Mouse (Mus musculus) heart, postnatal 0 days (tissue): ENCODE results near the gene Wdr70. TPM values are rescaled to one million over a fixed set of nuclear protein-coding genes. Genes with fewer than 3 reads are reported as not detected.
"Not testable (repeated sequence)": the region's sequence is repeated elsewhere in the genome, so short reads cannot be mapped to it uniquely, and the experiment has no call there.

Source experiments
- ATAC-seq: fragments of 200-750 bp; cut with Nextera tagmentation; 2 replicates; pipeline ENCODE4 v1.8.0; 2017; ENCODE audit warnings: low read depth, moderate number of reproducible peaks, moderate library complexity; ENCODE audit not compliant: insufficient read depth
- DNase-seq: peaks from one replicate; pipeline ENCODE4 v3.0.0-alpha.2; 2016; ENCODE audit warnings: low spot score
- H3K27ac ChIP-seq: fragments of 300-500 bp; sonication (generic); 2 replicates; pipeline ENCODE4 v1.5.1; 2014; ENCODE audit warnings: low read depth, mild to moderate bottlenecking
- H3K27me3 ChIP-seq: fragments of 300-500 bp; sonication (generic); 2 replicates; pipeline ENCODE4 v1.6.1; 2014; ENCODE audit warnings: low read length, mixed read lengths; ENCODE audit not compliant: control insufficient read depth, insufficient read depth
- H3K36me3 ChIP-seq: fragments of 300-500 bp; sonication (generic); replicated peaks from 2 replicates; pipeline ENCODE4 v1.6.1; 2014; ENCODE audit warnings: low read length, mixed read lengths; ENCODE audit not compliant: control insufficient read depth, insufficient read depth
- H3K4me1 ChIP-seq: fragments of 300-500 bp; sonication (generic); 2 replicates; pipeline ENCODE4 v1.6.1; 2014; ENCODE audit warnings: antibody characterized with exemption; ENCODE audit not compliant: control insufficient read depth, insufficient read depth
- H3K4me2 ChIP-seq: fragments of 300-500 bp; sonication (generic); 2 replicates; pipeline ENCODE4 v1.6.1; 2014; ENCODE audit warnings: low read depth, mild to moderate bottlenecking, low read length, moderate library complexity
- H3K4me3 ChIP-seq: fragments of 300-500 bp; sonication (generic); 2 replicates; pipeline ENCODE4 v1.5.1; 2014; ENCODE audit warnings: low read depth, low read length
- H3K9ac ChIP-seq: fragments of 300-500 bp; sonication (generic); replicated peaks from 2 replicates; pipeline ENCODE4 v1.6.1; 2014; ENCODE audit warnings: low read depth, low read length, mixed read lengths
- H3K9me3 ChIP-seq: fragments of 300-500 bp; sonication (generic); replicated peaks from 2 replicates; pipeline ENCODE4 v1.6.1; 2016; ENCODE audit warnings: low read length; ENCODE audit not compliant: control insufficient read depth
- CTCF ChIP-seq: IDR thresholded peaks from 2 replicates; pipeline ENCODE4 v1.5.1; 2016; ENCODE audit warnings: antibody characterized with exemption, control low read depth, low read depth
- EP300 ChIP-seq: IDR thresholded peaks from 2 replicates; pipeline ENCODE4 v1.6.1; 2016; ENCODE audit warnings: antibody characterized with exemption, low read depth
- WGBS: fragments of 180-500 bp; shearing (Covaris S2); extraction: QIAGEN DNeasy Blood & Tissue Kit; methylation state at CpG from one replicate; pipeline ENCODE4 v1.1.7; 2014; 5-methylcytosine and 5-hydroxymethylcytosine counted together
- polyA plus RNA-seq: library from polyadenylated mRNA; unstranded; fragments of >200 nt; fragmentation: Nextera tagmentation; extraction: Ambion mirVana; gene quantifications from 2 replicates; pipeline ENCODE4 v1.2.1, GENCODE M21; 2015
- total RNA-seq: library from RNA; depleted of rRNA; stranded (reverse); fragments of >200 nt; gene quantifications from 2 replicates; pipeline ENCODE4 v1.2.3, GENCODE M21; 2014; ENCODE audit warnings: low replicate concordance

The Wdr70 gene
- total and polyA plus RNA-seq, 2 experiments from 2014 or later, result 32.6 to 32.8 TPM

DNA sequence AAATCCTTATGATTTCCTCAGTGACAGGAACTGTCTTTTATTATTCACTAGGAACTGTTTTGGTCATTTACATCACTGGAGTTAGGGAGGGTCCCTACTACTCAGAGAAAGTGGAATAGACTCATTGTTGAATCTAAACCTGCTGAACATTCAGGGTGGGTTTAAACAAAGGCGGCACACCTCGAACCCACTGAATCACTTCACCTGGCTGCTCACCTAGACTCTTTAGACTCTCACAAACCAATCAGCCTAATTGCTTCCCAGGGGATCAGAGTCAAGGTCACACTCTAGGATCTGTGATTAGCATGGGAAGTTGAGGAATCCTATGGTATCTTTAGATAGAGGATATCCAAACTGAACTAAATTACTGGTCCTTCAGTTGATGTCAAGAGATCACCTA is 8.3 kb downstream of the Wdr70 start:
- Histone ChIP-seq H3K27ac (no peak overlapping the region), H3K4me1 (no peaks in the 10 kb centered on the region), H3K9ac (no peak overlapping the region), H3K36me3 (peaks cover 28% of the 10 kb centered on the region), H3K4me3 (no peak overlapping the region), H3K9me3 (no peaks in the 10 kb centered on the region), H3K27me3 (no peaks in the 10 kb centered on the region), H3K4me2 (no peak overlapping the region)
- DNase-seq (no peak), ATAC-seq (no peak)
- TF ChIP-seq CTCF, result no peak
- TF ChIP-seq EP300, result no peak
- WGBS, result 99% methylated on average over 2 of the region's 2 CpGs

- Histone ChIP-seq H3K4me3 (no peak overlapping the region), H3K36me3 (peaks cover 18% of the 10 kb centered on the region), H3K9me3 (no peaks in the 10 kb centered on the region), H3K4me2 (no peak overlapping the region), H3K4me1 (no peaks in the 10 kb centered on the region), H3K9ac (no peak overlapping the region), H3K27ac (no peak overlapping the region), H3K27me3 (no peaks in the 10 kb centered on the region)
- WGBS, result 85% methylated on average over 3 of the region's 3 CpGs
- TF ChIP-seq EP300, result no peak
- no peak for TF ChIP-seq CTCF
- no peak for DNase-seq
- ATAC-seq, result no peak
Observed at GRCm38 (mm10) chr15:8088715-8089114, 10.3 kb downstream of the Wdr70 start.

- DNase-seq (no peak), ATAC-seq (no peak)
- Histone ChIP-seq H3K36me3 (peaks cover 10% of the 10 kb centered on the region), H3K4me1 (no peaks in the 10 kb centered on the region), H3K27me3 (no peaks in the 10 kb centered on the region), H3K9ac (no peak overlapping the region), H3K9me3 (no peaks in the 10 kb centered on the region), H3K4me3 (no peak overlapping the region), H3K27ac (no peak overlapping the region), H3K4me2 (no peak overlapping the region)
- WGBS, result 92% methylated on average over 4 of the region's 4 CpGs
- no peak for TF ChIP-seq EP300
- no peak for TF ChIP-seq CTCF
Observed at GRCm38 (mm10) chr15:8087293-8087692, 11.7 kb downstream of the Wdr70 start.

- no peak for ATAC-seq
- WGBS, result 88% methylated on average over 8 of the region's 8 CpGs
- TF ChIP-seq EP300 (no peak), CTCF (no peak)
- no peak overlapping the region for H3K4me2 ChIP-seq
- no peaks in the 10 kb centered on the region for H3K27me3 ChIP-seq
- H3K9me3 ChIP-seq, result no peaks in the 10 kb centered on the region
- peaks cover 23% of the 10 kb centered on the region for H3K36me3 ChIP-seq
- no peaks in the 10 kb centered on the region for H3K4me1 ChIP-seq
- no peak for DNase-seq
- no peak overlapping the region for H3K27ac ChIP-seq
- H3K9ac ChIP-seq, result no peak overlapping the region
- no peak overlapping the region for H3K4me3 ChIP-seq
Observed at GRCm38 (mm10) chr15:8082139-8082538, 16.9 kb downstream of the Wdr70 start.

- not testable (repeated sequence) for H3K4me3 ChIP-seq, H3K9ac ChIP-seq, H3K9me3 ChIP-seq, H3K27me3 ChIP-seq, ATAC-seq, DNase-seq, H3K27ac ChIP-seq, H3K4me2 ChIP-seq, H3K4me1 ChIP-seq
- H3K36me3 ChIP-seq, result peaks cover 36% of the 10 kb centered on the region
- WGBS, result 88% methylated on average over 3 of the region's 3 CpGs
Observed at GRCm38 (mm10) chr15:8073159-8073558, 25.9 kb downstream of the Wdr70 start.

GRCm38 (mm10) chr15:8065221-8065620 is 33.8 kb downstream of the Wdr70 start:
- no peak for DNase-seq
- Histone ChIP-seq H3K4me1 (no peaks in the 10 kb centered on the region), H3K27me3 (no peaks in the 10 kb centered on the region), H3K9ac (no peak overlapping the region), H3K36me3 (peaks cover 13% of the 10 kb centered on the region; the same call in 1 of the 2 replicates), H3K9me3 (no peaks in the 10 kb centered on the region), H3K4me3 (no peak overlapping the region), H3K27ac (no peak overlapping the region), H3K4me2 (no peak overlapping the region)
- ATAC-seq, result no peak
- TF ChIP-seq EP300, result no peak
- TF ChIP-seq CTCF, result peak; percentile 30; the same call in 1 of the 2 replicates
- WGBS, result 56% methylated on average over 6 of the region's 6 CpGs
